Mouse (Mus musculus) hindbrain, embryonic 15.5 days (tissue): ENCODE measurements around the gene Uts2r. TPM values are rescaled to one million over a fixed set of nuclear protein-coding genes. Genes with fewer than 3 reads are reported as not detected.

Source experiments
- ATAC-seq: fragments of 200-750 bp; cut with Nextera tagmentation; 2 replicates; pipeline ENCODE4 v1.8.0; 2017; ENCODE audit warnings: low read depth, moderate number of reproducible peaks, moderate TSS enrichment; ENCODE audit not compliant: low FRiP score
- H3K27ac ChIP-seq: fragments of 300-500 bp; sonication (generic); replicated peaks from 2 replicates; pipeline ENCODE4 v1.5.1; 2015; ENCODE audit warnings: mild to moderate bottlenecking, inconsistent platforms
- H3K27me3 ChIP-seq: fragments of 300-500 bp; sonication (generic); 2 replicates; pipeline ENCODE4 v1.6.1; 2015; ENCODE audit warnings: control low read depth, inconsistent platforms
- H3K36me3 ChIP-seq: fragments of 300-500 bp; sonication (generic); 2 replicates; pipeline ENCODE4 v1.6.1; 2015; ENCODE audit warnings: control low read depth, inconsistent platforms
- H3K4me1 ChIP-seq: fragments of 300-500 bp; sonication (generic); replicated peaks from 2 replicates; pipeline ENCODE4 v1.6.1; 2015; ENCODE audit warnings: control low read depth, inconsistent platforms
- H3K4me2 ChIP-seq: fragments of 300-500 bp; sonication (generic); 2 replicates; pipeline ENCODE4 v1.6.1; 2015; ENCODE audit warnings: moderate library complexity, mild to moderate bottlenecking, inconsistent platforms
- H3K4me3 ChIP-seq: fragments of 300-500 bp; sonication (generic); 2 replicates; pipeline ENCODE4 v1.5.1; 2015; ENCODE audit warnings: mild to moderate bottlenecking, inconsistent platforms
- H3K9ac ChIP-seq: fragments of 300-500 bp; sonication (generic); 2 replicates; pipeline ENCODE4 v1.6.1; 2015; ENCODE audit warnings: inconsistent platforms
- H3K9me3 ChIP-seq: fragments of 300-500 bp; sonication (generic); 2 replicates; pipeline ENCODE4 v1.6.1; 2016; ENCODE audit warnings: control low read depth, inconsistent platforms
- WGBS: fragments of 180-500 bp; shearing (Covaris S2); methylation state at CpG from one replicate; pipeline ENCODE4 v1.1.7; 2015; 5-methylcytosine and 5-hydroxymethylcytosine counted together
- polyA plus RNA-seq: library from polyadenylated mRNA; unstranded; fragments of >200 nt; fragmentation: Nextera tagmentation; extraction: Ambion mirVana; gene quantifications from 2 replicates; pipeline ENCODE4 v1.2.1, GENCODE M21; 2015

Uts2r gene
- polyA plus RNA-seq, 1 experiment from 2014 or later = 0.65 TPM

DNA sequence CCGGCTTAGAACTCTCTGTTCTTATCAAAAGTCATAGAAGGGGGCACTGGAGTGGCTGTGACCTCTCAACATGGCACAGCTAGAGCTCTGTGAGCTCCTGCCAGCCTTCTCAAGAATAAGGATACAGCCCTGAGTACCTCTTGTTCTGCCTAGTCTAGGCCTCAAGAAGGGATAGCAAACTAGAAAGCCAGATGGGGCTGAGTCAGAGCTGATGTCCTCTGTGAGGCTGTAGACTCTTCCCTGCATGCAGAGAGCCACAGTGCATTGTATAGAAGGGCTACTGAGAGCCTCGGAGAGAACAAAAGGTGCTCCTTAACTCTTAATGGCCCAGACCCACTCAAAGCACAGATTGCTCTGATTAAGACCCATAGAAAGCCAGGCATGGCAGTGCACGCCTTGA is 14.2 kb downstream of the Uts2r start:
- Histone ChIP-seq H3K4me2 (no peak overlapping the region), H3K9ac (no peak overlapping the region), H3K9me3 (no peaks in the 10 kb centered on the region), H3K4me3 (no peak overlapping the region), H3K27me3 (no peaks in the 10 kb centered on the region), H3K4me1 (no peaks in the 10 kb centered on the region; the same call in 1 of the 2 replicates), H3K27ac (no peak overlapping the region), H3K36me3 (no peaks in the 10 kb centered on the region)
- 48% methylated on average over 3 of the region's 3 CpGs for WGBS
- ATAC-seq = no peak

DNA sequence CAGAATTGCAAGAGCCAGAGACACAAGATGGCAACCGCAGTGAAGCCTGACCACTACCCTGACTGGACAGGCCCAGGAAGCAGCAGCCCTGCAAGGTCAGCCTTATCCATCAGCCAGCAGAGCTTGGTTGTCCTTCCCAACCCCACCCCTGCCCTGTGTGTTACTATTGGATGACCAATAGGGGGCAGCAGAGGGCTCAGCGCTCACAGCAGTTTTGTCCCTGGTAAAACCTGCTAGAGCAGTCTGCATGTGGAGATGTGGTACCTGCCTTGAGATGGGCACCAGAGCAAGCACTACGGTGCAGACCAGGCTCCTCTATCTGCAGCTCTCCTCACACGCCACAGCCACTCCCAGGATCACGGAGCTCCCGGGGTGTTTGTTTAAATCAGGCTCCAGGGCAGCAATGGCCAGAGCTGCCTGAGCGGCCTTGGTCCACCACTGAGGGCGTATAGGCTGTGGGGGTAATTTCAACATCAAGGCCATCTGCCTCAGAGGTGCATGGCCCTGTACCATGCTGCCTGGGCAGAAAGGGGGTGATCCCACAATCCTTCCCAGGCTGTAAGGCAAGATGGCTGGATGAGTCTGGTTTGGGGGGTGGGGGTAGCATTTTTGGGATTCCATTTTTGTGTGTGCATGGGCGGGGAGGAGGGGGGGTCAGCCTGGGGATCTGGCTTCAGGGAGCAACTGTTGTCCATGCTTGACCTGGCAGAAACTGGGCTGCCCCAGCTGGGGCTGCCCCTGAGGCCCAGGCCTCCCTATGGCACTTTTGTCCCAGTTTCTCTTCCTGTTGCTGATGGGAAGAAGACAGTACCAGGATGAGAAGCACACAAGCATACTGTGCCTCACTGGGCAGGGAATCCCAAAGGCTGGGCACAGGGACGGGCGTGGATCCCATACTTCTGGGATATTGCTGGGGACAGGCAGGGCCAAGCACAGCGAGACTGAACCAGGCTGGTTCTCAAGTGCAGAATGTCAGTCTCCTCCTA is 16.5 kb downstream of the Uts2r start:
- H3K9me3 ChIP-seq = no peaks in the 10 kb centered on the region
- H3K4me1 ChIP-seq = no peaks in the 10 kb centered on the region; the same call in 1 of the 2 replicates
- WGBS = 57% methylated on average over 12 of the region's 12 CpGs
- H3K9ac ChIP-seq = no peak overlapping the region
- no peak; the same call in 1 of the 2 replicates for ATAC-seq
- no peak overlapping the region for H3K4me3 ChIP-seq
- peaks cover 8% of the 10 kb centered on the region; the same call in 1 of the 2 replicates for H3K36me3 ChIP-seq
- H3K4me2 ChIP-seq = no peak overlapping the region
- H3K27me3 ChIP-seq = no peaks in the 10 kb centered on the region
- H3K27ac ChIP-seq = no peak overlapping the region

DNA sequence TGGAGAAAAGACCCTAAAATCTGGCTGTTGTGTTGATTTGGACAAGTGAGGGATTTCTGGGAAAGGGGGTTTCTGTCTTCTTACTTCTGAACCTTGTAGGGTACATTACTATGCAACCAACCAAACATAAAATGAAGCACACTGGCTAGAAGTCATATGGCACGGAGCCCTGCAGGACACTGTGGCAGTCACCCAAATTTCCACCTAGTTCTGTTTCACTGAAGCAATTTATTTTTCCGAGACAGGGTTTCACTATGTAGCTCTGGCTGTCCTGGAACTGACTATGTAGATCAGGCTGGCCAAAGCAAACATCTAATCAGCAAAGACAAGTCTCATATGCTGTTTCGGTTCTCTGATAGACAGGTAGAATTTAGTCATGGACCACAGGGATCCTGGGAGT is 29.6 kb downstream of the Uts2r start:
- Histone ChIP-seq H3K9me3 (no peaks in the 10 kb centered on the region), H3K4me3 (no peak overlapping the region), H3K4me2 (no peak overlapping the region), H3K27ac (no peak overlapping the region), H3K4me1 (no peaks in the 10 kb centered on the region), H3K9ac (no peak overlapping the region), H3K27me3 (no peaks in the 10 kb centered on the region), H3K36me3 (0 out of 2 replicates have a peak, but pooled peaks cover 5% of the 10 kb centered on the region)
- no peak for ATAC-seq
- WGBS = 80% methylated on average over 3 of the region's 3 CpGs

DNA sequence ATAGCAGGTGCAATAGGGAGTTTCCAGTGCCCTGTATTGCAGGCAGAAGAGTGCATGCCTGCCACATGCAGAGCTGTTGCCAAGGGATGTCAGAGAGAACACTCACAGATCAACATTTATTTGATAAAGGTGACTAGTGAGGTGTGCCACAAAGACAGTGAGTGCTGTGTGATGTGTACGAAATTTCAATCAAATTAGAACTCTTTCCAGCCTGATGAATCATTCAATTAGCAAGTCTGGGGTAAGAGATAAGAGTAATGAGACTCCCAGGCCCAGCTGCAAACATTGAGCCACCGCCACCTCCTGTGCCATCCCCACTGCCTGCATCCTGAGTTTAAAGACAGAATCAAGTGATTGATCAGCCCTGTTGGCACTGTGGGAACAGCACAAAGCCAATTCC is 32.7 kb downstream of the Uts2r start:
- H3K4me2 ChIP-seq = no peak overlapping the region
- no peak overlapping the region for H3K9ac ChIP-seq
- ATAC-seq = no peak
- 78% methylated on average over 2 of the region's 2 CpGs for WGBS
- H3K36me3 ChIP-seq = no peaks in the 10 kb centered on the region
- no peaks in the 10 kb centered on the region for H3K27me3 ChIP-seq
- H3K27ac ChIP-seq = no peak overlapping the region
- H3K4me1 ChIP-seq = no peaks in the 10 kb centered on the region
- no peaks in the 10 kb centered on the region for H3K9me3 ChIP-seq
- H3K4me3 ChIP-seq = no peak overlapping the region

DNA sequence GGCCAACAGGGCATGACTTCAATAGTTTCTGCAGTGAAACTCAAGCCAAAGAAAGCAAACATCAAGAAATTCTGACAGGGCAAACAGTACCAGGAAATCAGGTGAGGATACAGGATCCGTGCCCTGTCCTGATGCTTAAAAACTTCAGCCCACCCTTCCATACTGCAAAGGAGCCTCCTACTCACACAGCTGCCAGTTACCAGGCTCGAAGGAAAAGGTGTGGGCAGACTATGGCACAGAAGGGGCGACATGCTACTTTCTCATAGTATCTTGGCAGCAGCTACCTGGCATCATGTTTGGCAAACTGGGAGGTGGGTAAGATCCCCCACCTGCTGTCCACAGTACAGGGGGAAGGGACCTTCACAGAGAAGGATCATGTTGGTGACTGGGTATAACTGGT is 33.3 kb downstream of the Uts2r start:
- Histone ChIP-seq H3K36me3 (no peaks in the 10 kb centered on the region), H3K9me3 (no peaks in the 10 kb centered on the region), H3K9ac (no peak overlapping the region), H3K4me1 (no peaks in the 10 kb centered on the region), H3K27me3 (no peaks in the 10 kb centered on the region), H3K27ac (no peak overlapping the region), H3K4me3 (no peak overlapping the region), H3K4me2 (no peak overlapping the region)
- no peak for ATAC-seq
- WGBS = 85% methylated on average over 3 of the region's 3 CpGs

DNA sequence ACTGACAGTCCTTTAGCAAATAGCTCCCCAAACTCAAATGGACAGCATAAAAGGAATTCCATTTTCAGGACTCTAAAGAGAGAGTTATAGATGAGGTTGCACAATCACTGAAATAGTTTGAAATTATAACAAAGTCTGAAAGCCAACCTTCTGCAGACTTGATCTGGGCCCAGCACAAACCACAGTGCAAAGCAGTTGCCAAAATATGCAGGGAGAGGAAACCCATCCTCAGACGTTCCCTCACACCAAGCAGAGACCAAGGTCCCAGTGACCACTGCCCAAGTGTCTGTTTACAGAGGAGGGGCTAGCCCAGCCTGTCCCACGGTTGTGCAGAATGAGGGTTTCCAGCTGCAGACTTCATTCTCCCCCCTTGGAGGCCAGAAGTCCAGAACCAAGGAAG is 38.6 kb downstream of the Uts2r start:
- H3K4me3 ChIP-seq = no peak overlapping the region
- H3K27ac ChIP-seq = no peak overlapping the region
- H3K4me1 ChIP-seq = peaks cover 5% of the 10 kb centered on the region
- no peak overlapping the region for H3K9ac ChIP-seq
- ATAC-seq = no peak
- H3K4me2 ChIP-seq = no peak overlapping the region
- no peaks in the 10 kb centered on the region for H3K9me3 ChIP-seq
- no peaks in the 10 kb centered on the region; the same call in 1 of the 2 replicates for H3K36me3 ChIP-seq
- H3K27me3 ChIP-seq = no peaks in the 10 kb centered on the region
- 65% methylated on average over 2 of the region's 2 CpGs for WGBS

DNA sequence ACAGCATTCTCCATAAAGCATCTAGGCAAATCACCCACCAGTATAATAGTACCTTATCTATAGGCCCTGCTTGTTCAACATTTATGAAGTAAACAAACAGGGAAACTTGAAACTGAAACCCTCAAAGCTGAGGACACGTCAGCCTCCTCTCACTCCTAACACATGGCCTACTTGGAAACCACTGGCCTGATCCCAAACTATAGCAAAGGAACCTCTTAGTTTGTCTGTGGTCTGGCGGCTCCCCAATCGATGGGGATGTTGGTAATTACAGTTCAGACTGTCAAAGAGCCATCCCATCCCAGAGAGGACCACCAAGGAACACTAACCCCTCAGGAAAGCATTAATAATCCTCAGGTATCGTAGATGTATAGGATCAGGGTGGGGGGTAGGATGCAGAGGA is 39.8 kb downstream of the Uts2r start:
- no peak for ATAC-seq
- Histone ChIP-seq H3K4me1 (peaks cover 9% of the 10 kb centered on the region), H3K36me3 (no peaks in the 10 kb centered on the region; the same call in 1 of the 2 replicates), H3K4me3 (no peak overlapping the region), H3K9me3 (no peaks in the 10 kb centered on the region), H3K9ac (no peak overlapping the region), H3K27me3 (no peaks in the 10 kb centered on the region), H3K27ac (no peak overlapping the region), H3K4me2 (no peak overlapping the region)
- 78% methylated on average over 4 of the region's 4 CpGs for WGBS

DNA sequence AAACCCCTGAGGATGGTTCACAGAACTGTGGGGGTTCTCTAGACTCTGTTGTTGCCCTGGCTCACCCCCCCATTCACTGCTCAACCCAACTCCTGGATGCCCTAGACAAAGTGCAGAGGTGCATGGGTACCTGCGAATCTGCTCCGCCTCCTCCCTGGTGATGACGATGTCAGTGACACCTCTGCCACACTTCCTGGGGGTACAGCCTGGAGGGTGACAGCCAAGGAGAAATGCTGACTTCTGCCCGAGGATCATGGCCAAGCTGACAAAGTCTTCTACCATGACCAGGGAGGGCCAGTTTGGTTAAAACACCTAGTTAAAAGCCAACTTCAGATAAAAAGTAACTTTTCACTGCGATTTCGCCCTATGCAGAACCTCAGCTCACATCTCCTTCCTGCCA is 40.7 kb downstream of the Uts2r start:
- Histone ChIP-seq H3K4me2 (no peak overlapping the region), H3K4me1 (peaks cover 13% of the 10 kb centered on the region), H3K36me3 (no peaks in the 10 kb centered on the region; the same call in 1 of the 2 replicates), H3K27me3 (no peaks in the 10 kb centered on the region), H3K9ac (no peak overlapping the region), H3K27ac (no peak overlapping the region), H3K9me3 (no peaks in the 10 kb centered on the region), H3K4me3 (no peak overlapping the region)
- ATAC-seq = no peak
- 95% methylated on average over 6 of the region's 6 CpGs for WGBS

DNA sequence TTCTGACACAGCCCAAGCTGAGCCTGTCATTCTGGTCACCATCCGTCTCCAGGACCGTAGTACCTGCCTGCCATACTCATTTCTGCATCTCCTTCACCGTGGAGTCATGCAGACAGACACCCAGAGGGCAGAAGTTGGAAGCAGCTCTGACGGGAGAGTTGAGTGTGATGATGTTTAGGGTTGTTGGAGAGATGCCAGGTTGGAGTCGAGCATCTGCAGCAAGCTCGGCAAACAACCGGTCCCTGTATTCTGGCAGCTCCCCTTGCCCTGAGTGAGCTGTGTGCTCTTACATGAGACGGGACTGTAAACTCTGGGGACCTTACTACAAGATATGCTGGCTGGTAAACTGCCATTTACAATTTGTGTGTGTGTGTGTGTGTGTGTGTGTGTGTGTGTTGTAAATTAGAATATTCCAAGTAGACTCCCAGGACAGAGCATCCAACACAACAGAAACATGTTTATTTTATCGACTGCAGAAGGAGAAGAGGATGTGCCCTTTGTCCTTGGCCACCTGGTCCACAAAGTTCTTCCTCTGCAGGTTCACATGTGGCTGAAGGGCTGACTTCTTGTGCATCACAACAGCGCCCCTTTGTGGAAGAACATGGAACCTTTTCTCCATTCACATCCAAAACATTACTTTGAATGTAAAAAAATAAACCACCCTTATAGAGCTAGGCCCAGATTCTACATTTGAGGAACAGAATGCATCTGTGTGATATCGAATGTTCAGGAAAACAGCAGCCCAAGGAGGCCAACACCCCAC is 41.5 kb downstream of the Uts2r start:
- Histone ChIP-seq H3K27me3 (no peaks in the 10 kb centered on the region), H3K9me3 (no peaks in the 10 kb centered on the region), H3K4me3 (no peak overlapping the region), H3K4me1 (peaks cover 13% of the 10 kb centered on the region), H3K27ac (no peak overlapping the region), H3K36me3 (no peaks in the 10 kb centered on the region; the same call in 1 of the 2 replicates), H3K4me2 (no peak overlapping the region), H3K9ac (no peak overlapping the region)
- ATAC-seq = no peak
- 58% methylated on average over 11 of the region's 11 CpGs for WGBS

DNA sequence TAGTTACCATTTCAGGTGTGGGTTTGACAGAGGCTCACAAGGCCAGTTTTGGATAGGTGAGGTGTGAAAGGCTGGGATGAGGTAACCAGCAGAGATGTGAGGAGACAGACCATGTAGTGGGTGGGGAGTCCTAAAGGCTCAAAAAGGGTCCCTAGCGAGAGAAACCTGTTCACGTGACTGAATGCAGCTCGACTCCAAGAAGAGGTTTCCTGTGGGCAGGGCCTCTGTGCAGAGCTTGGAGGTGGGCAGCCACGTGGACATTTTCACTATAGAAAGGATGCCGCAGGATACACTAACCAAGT is 43.7 kb downstream of the Uts2r start:
- Histone ChIP-seq H3K9me3 (no peaks in the 10 kb centered on the region), H3K36me3 (no peaks in the 10 kb centered on the region; the same call in none of the 2 replicates), H3K4me3 (peak overlapping the region; percentile 86), H3K27me3 (no peaks in the 10 kb centered on the region), H3K9ac (peak overlapping the region; percentile 83), H3K27ac (peak overlapping the region; percentile 94), H3K4me2 (peak overlapping the region; percentile 73), H3K4me1 (peaks cover 13% of the 10 kb centered on the region)
- 1% methylated on average over 5 of the region's 5 CpGs for WGBS
- no peak for ATAC-seq

DNA sequence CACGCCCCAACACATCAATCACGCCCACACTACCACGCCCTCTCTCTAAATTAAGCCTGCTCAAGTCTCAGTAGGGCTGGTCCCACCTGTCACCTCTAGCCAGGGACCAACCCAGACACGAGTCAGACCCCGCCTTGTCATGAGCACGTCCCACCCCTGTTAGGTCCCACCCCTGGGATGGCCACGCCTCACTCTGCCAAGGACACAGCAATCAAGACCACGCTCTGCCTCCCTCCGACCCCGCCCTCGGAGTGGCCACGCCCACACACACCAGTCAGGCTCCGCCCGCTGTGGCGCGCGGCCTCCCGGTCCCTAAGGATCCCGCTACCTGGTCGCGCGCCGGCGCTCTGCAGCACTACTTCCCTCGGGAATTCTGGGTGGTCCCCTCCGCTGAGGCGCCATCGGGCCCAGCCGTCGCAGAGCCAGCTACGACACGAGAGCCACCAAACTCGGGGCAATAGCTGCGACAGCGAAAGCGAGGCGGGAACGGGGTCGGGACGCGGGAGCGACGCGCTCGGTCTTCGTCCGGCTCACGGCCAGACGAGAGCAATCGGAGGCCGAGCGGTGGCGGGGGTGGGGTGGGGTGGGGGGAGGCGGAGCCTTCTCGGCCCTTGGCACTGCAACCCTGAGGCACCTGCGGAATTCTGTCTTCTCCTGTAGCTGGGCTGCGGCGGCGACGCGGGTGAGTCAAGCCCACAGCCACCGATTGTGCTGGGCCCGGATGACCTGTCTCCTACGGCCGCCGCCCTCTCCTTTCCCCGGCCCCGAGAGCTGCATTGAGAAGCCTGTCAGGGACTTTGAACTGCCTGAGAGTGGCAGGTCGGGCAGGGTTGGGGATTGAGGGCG is 44.3 kb downstream of the Uts2r start, which contains the start of the genes Hexdc and Ogfod3:
Gene Hexdc, plus strand, starts transcription at position 273 of the 846 bp plus-strand sequence.
Gene Ogfod3, minus strand, starts transcription at position 551 of the 846 bp plus-strand sequence.
- no peaks in the 10 kb centered on the region for H3K27me3 ChIP-seq
- peaks cover 3% of the 10 kb centered on the region; the same call in 1 of the 2 replicates for H3K36me3 ChIP-seq
- no peaks in the 10 kb centered on the region for H3K9me3 ChIP-seq
- peak within 1 kb of the TSS; percentile 94 for H3K27ac ChIP-seq
- peak within 1 kb of the TSS; percentile 86 for H3K4me3 ChIP-seq
- peak within 1 kb of the TSS; percentile 73 for H3K4me2 ChIP-seq
- peaks cover 13% of the 10 kb centered on the region for H3K4me1 ChIP-seq
- H3K9ac ChIP-seq = peak within 1 kb of the TSS; percentile 83
- peak; percentile 98 for ATAC-seq
- WGBS = under 1% methylated on average over 70 of the region's 70 CpGs
